Mouse (Mus musculus) forebrain, embryonic 11.5 days (tissue): ENCODE measurements around the gene Avl9. TPM values are rescaled to one million over a fixed set of nuclear protein-coding genes. Genes with fewer than 3 reads are reported as not detected.

Experiments
- ATAC-seq: fragments of 200-750 bp; cut with Nextera tagmentation; replicated peaks from 2 replicates; pipeline ENCODE4 v1.8.0; 2017; ENCODE audit warnings: moderate TSS enrichment; ENCODE audit not compliant: low FRiP score
- DNase-seq: peaks from one replicate; pipeline ENCODE4 v3.0.0-alpha.2; 2017; ENCODE audit warnings: low spot score
- H3K27ac ChIP-seq: fragments of 300-500 bp; sonication (generic); 2 replicates; pipeline ENCODE4 v1.5.1; 2014; ENCODE audit warnings: low read depth, low read length
- H3K27me3 ChIP-seq: fragments of 300-500 bp; sonication (generic); 2 replicates; pipeline ENCODE4 v1.6.1; 2014; ENCODE audit warnings: mild to moderate bottlenecking, low read length, mixed read lengths; ENCODE audit not compliant: control insufficient read depth, insufficient read depth
- H3K36me3 ChIP-seq: fragments of 300-500 bp; sonication (generic); 2 replicates; pipeline ENCODE4 v1.6.1; 2014; ENCODE audit warnings: mild to moderate bottlenecking, low read length, moderate library complexity, mixed read lengths; ENCODE audit not compliant: control insufficient read depth, insufficient read depth
- H3K4me1 ChIP-seq: fragments of 300-500 bp; sonication (generic); replicated peaks from 2 replicates; pipeline ENCODE4 v1.6.1; 2014; ENCODE audit warnings: low read length, mixed read lengths; ENCODE audit not compliant: control insufficient read depth, insufficient read depth
- H3K4me2 ChIP-seq: fragments of 300-500 bp; sonication (generic); 2 replicates; pipeline ENCODE4 v1.6.1; 2014; ENCODE audit warnings: low read depth, mild to moderate bottlenecking, low read length, moderate library complexity, mixed read lengths; ENCODE audit not compliant: severe bottlenecking
- H3K4me3 ChIP-seq: fragments of 300-500 bp; sonication (generic); 2 replicates; pipeline ENCODE4 v1.5.1; 2014; ENCODE audit warnings: low read depth, low read length
- H3K9ac ChIP-seq: fragments of 300-500 bp; sonication (generic); 2 replicates; pipeline ENCODE4 v1.6.1; 2014; ENCODE audit warnings: low read length
- H3K9me3 ChIP-seq: fragments of 300-500 bp; sonication (generic); 2 replicates; pipeline ENCODE4 v1.6.1; 2016; ENCODE audit warnings: low read length, mixed read lengths; ENCODE audit not compliant: control insufficient read depth
- WGBS: fragments of 180-500 bp; shearing (Covaris S2); extraction: QIAGEN DNeasy Blood & Tissue Kit; methylation state at CpG from one replicate; pipeline ENCODE4 v1.1.7; 2014; 5-methylcytosine and 5-hydroxymethylcytosine counted together
- polyA plus RNA-seq: library from polyadenylated mRNA; unstranded; fragments of >200 nt; fragmentation: Nextera tagmentation; extraction: Ambion mirVana; gene quantifications from 2 replicates; pipeline ENCODE4 v1.2.1, GENCODE M21; 2014

Gene Avl9
- polyA plus RNA-seq, 1 experiment from 2014 or later, result 32.2 TPM

- Histone ChIP-seq H3K4me1 (peaks cover 7% of the 10 kb centered on the region; the same call in 1 of the 2 replicates), H3K9ac (peak within 1 kb of the TSS; percentile 87), H3K36me3 (no peaks in the 10 kb centered on the region), H3K27me3 (no peaks in the 10 kb centered on the region), H3K9me3 (no peaks in the 10 kb centered on the region), H3K4me3 (peak within 1 kb of the TSS; percentile 73), H3K27ac (peak within 1 kb of the TSS; percentile 98), H3K4me2 (peak within 1 kb of the TSS; percentile 78)
- WGBS, result under 1% methylated on average over 80 of the region's 98 CpGs
- DNase-seq, result peak; percentile 97
- ATAC-seq, result peak; percentile 95
Observed at GRCm38 (mm10) chr6:56797311-56798151, 82.8 kb downstream of the Avl9 start, which contains the start of gene Kbtbd2. TSS of gene Kbtbd2 (minus strand) at chr6:56797813.

GRCm38 (mm10) chr6:56798152-56798465 lies 83.4 kb downstream of the Avl9 start:
- Histone ChIP-seq H3K9me3 (no peaks in the 10 kb centered on the region), H3K4me1 (peaks cover 7% of the 10 kb centered on the region; the same call in 1 of the 2 replicates), H3K27ac (peak overlapping the region; percentile 98), H3K27me3 (no peaks in the 10 kb centered on the region), H3K9ac (peak overlapping the region; percentile 87), H3K4me2 (peak overlapping the region; percentile 78), H3K36me3 (no peaks in the 10 kb centered on the region), H3K4me3 (peak overlapping the region; percentile 73)
- no peak for ATAC-seq
- WGBS, result 20% methylated on average over 8 of the region's 8 CpGs
- DNase-seq, result no peak

GRCm38 (mm10) chr6:56805026-56805425 lies 90.3 kb downstream of the Avl9 start:
- no peaks in the 10 kb centered on the region for H3K36me3 ChIP-seq
- H3K27ac ChIP-seq, result no peak overlapping the region
- H3K4me3 ChIP-seq, result no peak overlapping the region
- H3K9me3 ChIP-seq, result no peaks in the 10 kb centered on the region
- H3K4me2 ChIP-seq, result no peak overlapping the region
- H3K4me1 ChIP-seq, result no peaks in the 10 kb centered on the region
- no peak overlapping the region for H3K9ac ChIP-seq
- H3K27me3 ChIP-seq, result no peaks in the 10 kb centered on the region
- DNase-seq (no peak), ATAC-seq (no peak)
- 91% methylated on average over 4 of the region's 4 CpGs for WGBS

GRCm38 (mm10) chr6:56806195-56806594 lies 91.5 kb downstream of the Avl9 start:
- Histone ChIP-seq H3K9me3 (no peaks in the 10 kb centered on the region), H3K36me3 (no peaks in the 10 kb centered on the region), H3K27ac (no peak overlapping the region), H3K4me2 (no peak overlapping the region), H3K27me3 (no peaks in the 10 kb centered on the region), H3K9ac (no peak overlapping the region), H3K4me1 (no peaks in the 10 kb centered on the region), H3K4me3 (no peak overlapping the region)
- WGBS, result 81% methylated on average over 2 of the region's 2 CpGs
- ATAC-seq (no peak), DNase-seq (no peak)

GRCm38 (mm10) chr6:56808656-56809055 lies 94.0 kb downstream of the Avl9 start:
- Histone ChIP-seq H3K4me3 (no peak overlapping the region), H3K27ac (no peak overlapping the region), H3K4me2 (no peak overlapping the region), H3K36me3 (no peaks in the 10 kb centered on the region), H3K27me3 (no peaks in the 10 kb centered on the region), H3K4me1 (peaks cover 3% of the 10 kb centered on the region; the same call in 1 of the 2 replicates), H3K9me3 (no peaks in the 10 kb centered on the region), H3K9ac (no peak overlapping the region)
- peak; percentile 86 for ATAC-seq
- 20% methylated on average over 3 of the region's 3 CpGs for WGBS
- no peak for DNase-seq

Other genes with a start within 250 kb of the Avl9 start
- 4.6 and 6.2 TPM in 2 replicates for gene Pde1c, start 145.8 kb upstream of the Avl9 start, polyA plus RNA-seq
- 194 and 245 TPM in 2 replicates for gene Lsm5, start 10.2 kb upstream of the Avl9 start, polyA plus RNA-seq
- 40.1 and 40.6 TPM in 2 replicates for gene Kbtbd2, start 82.9 kb downstream of the Avl9 start, polyA plus RNA-seq
- 56.7 and 64.6 TPM in 2 replicates for gene Fkbp9, start 117.2 kb downstream of the Avl9 start, polyA plus RNA-seq
- 67.2 and 75.4 TPM in 2 replicates for gene Nt5c3, start 209.0 kb downstream of the Avl9 start, polyA plus RNA-seq
- gene Vmn1r4, start 209.1 kb downstream of the Avl9 start, polyA plus RNA-seq, result 0.27 and 0.68 TPM in 2 replicates